Mouse (Mus musculus) liver, embryonic 14.5 days (tissue): Measurements from ENCODE around the gene Frmd5. TPM values are rescaled to one million over a fixed set of nuclear protein-coding genes. Genes with fewer than 3 reads are reported as not detected.

Experiments
- ATAC-seq: fragments of 200-750 bp; cut with Nextera tagmentation; 2 replicates; pipeline ENCODE4 v1.8.0; 2017; ENCODE audit warnings: moderate number of reproducible peaks, mild to moderate bottlenecking, moderate library complexity; ENCODE audit not compliant: insufficient read depth
- DNase-seq, 3 experiments: peaks; one replicate each; pipeline ENCODE4 v3.0.0-alpha.2; 2012 to 2013; ENCODE audit warnings: low read depth in 3 of 3, low spot score in 3 of 3
- H3K27ac ChIP-seq: fragments of 300-500 bp; sonication (generic); 2 replicates; pipeline ENCODE4 v1.5.1; 2014; ENCODE audit warnings: moderate library complexity, mild to moderate bottlenecking, control low read depth, inconsistent platforms
- H3K27me3 ChIP-seq: fragments of 300-500 bp; sonication (generic); 2 replicates; pipeline ENCODE4 v1.6.1; 2014; ENCODE audit warnings: mild to moderate bottlenecking, low read length, moderate library complexity; ENCODE audit not compliant: control insufficient read depth, insufficient read depth
- H3K36me3 ChIP-seq: fragments of 300-500 bp; sonication (generic); replicated peaks from 2 replicates; pipeline ENCODE4 v1.6.1; 2014; ENCODE audit warnings: low read depth; ENCODE audit not compliant: control insufficient read depth, insufficient read depth
- H3K4me1 ChIP-seq, 2 experiments: fragments of 200-500 bp in 1 of 2; fragments of 300-500 bp in 1 of 2; sonication (generic) in 1 of 2; replicated peaks; 2 replicates each; pipeline ENCODE4 v1.6.1; 2012 to 2014; ENCODE audit warnings: antibody characterized with exemption in 1 of 2, inconsistent platforms in 1 of 2, low read length in 1 of 2; ENCODE audit not compliant: control insufficient read depth in 2 of 2, insufficient read depth in 2 of 2
- H3K4me2 ChIP-seq: fragments of 300-500 bp; sonication (generic); 2 replicates; pipeline ENCODE4 v1.6.1; 2014; ENCODE audit warnings: low read depth, mild to moderate bottlenecking, control low read depth, moderate library complexity
- H3K4me3 ChIP-seq, 2 experiments: fragments of 200-500 bp in 1 of 2; fragments of 300-500 bp in 1 of 2; sonication (generic) in 1 of 2; 2 replicates each; pipeline ENCODE4 v1.5.1; 2012 to 2014; ENCODE audit warnings: low read depth in 2 of 2, low read length in 2 of 2, mild to moderate bottlenecking in 2 of 2, control low read depth in 1 of 2, inconsistent platforms in 1 of 2, moderate library complexity in 1 of 2; ENCODE audit not compliant: insufficient read depth in 1 of 2
- H3K9ac ChIP-seq: fragments of 300-500 bp; sonication (generic); replicated peaks from 2 replicates; pipeline ENCODE4 v1.6.1; 2014; ENCODE audit warnings: mild to moderate bottlenecking, control low read depth, moderate library complexity
- H3K9me3 ChIP-seq: fragments of 300-500 bp; sonication (generic); 2 replicates; pipeline ENCODE4 v1.6.1; 2016; ENCODE audit warnings: low read length, mixed read lengths; ENCODE audit not compliant: control insufficient read depth
- CTCF ChIP-seq: IDR thresholded peaks from 2 replicates; pipeline ENCODE4 v1.5.1; 2016; ENCODE audit warnings: antibody characterized with exemption, low read depth, control low read depth
- EP300 ChIP-seq: IDR thresholded peaks from 2 replicates; pipeline ENCODE4 v1.6.1; 2016; ENCODE audit warnings: antibody characterized with exemption, low read depth
- WGBS: fragments of 180-500 bp; shearing (Covaris S2); extraction: QIAGEN DNeasy Blood & Tissue Kit; methylation state at CpG from one replicate; pipeline ENCODE4 v1.1.7; 2014; ENCODE audit not compliant: insufficient replicate concordance; 5-methylcytosine and 5-hydroxymethylcytosine counted together
- polyA plus RNA-seq, 2 experiments: library from polyadenylated mRNA; depleted of rRNA in 1 of 2; stranded (reverse) in 1 of 2; unstranded in 1 of 2; fragments of >200 nt; fragmentation: Nextera tagmentation in 1 of 2; extraction: Ambion mirVana in 1 of 2; gene quantifications; 2 replicates each; pipeline versions ENCODE4 v1.2.1 to v1.2.3; 2012 to 2014

The Frmd5 gene
- polyA plus RNA-seq, 2 experiments, result 0.06 to 0.12 TPM

- DNase-seq, result no peak
- H3K4me1 ChIP-seq, result no peaks in the 10 kb centered on the region; a peak in 1 of 4 replicates
- no peak for ATAC-seq
- no peaks in the 10 kb centered on the region for H3K36me3 ChIP-seq
- no peak overlapping the region for H3K4me3 ChIP-seq
- TF ChIP-seq EP300 (no peak), CTCF (no peak)
- no peaks in the 10 kb centered on the region for H3K27me3 ChIP-seq
- no peak overlapping the region for H3K27ac ChIP-seq
- WGBS, result 65% methylated on average over 8 of the region's 8 CpGs
- H3K9ac ChIP-seq, result no peak overlapping the region
- H3K4me2 ChIP-seq, result no peak overlapping the region
- H3K9me3 ChIP-seq, result no peaks in the 10 kb centered on the region
These were observed 83.1 kb downstream of the Frmd5 start for GRCm38 (mm10) chr2:121723796-121724195.

GRCm38 (mm10) chr2:121719000-121719399 is 87.9 kb downstream of the Frmd5 start:
- Histone ChIP-seq H3K4me1 (no peaks in the 10 kb centered on the region), H3K27ac (no peak overlapping the region), H3K4me2 (no peak overlapping the region), H3K9me3 (no peaks in the 10 kb centered on the region), H3K4me3 (no peak overlapping the region), H3K27me3 (no peaks in the 10 kb centered on the region), H3K36me3 (no peaks in the 10 kb centered on the region), H3K9ac (no peak overlapping the region)
- TF ChIP-seq EP300, result no peak
- TF ChIP-seq CTCF, result no peak
- ATAC-seq (no peak), DNase-seq (no peak)
- WGBS, result 72% methylated on average over 6 of the region's 6 CpGs

- 31% methylated on average over 3 of the region's 3 CpGs for WGBS
- no peak for TF ChIP-seq EP300
- TF ChIP-seq CTCF, result no peak
- no peak overlapping the region for H3K4me2 ChIP-seq
These were observed 89.8 kb downstream of the Frmd5 start for GRCm38 (mm10) chr2:121717133-121717532.

GRCm38 (mm10) chr2:121713567-121713966 is 93.3 kb downstream of the Frmd5 start:
- no peak for ATAC-seq
- no peaks in the 10 kb centered on the region for H3K36me3 ChIP-seq
- no peak overlapping the region for H3K4me2 ChIP-seq
- no peak overlapping the region for H3K4me3 ChIP-seq
- WGBS, result 57% methylated on average over 4 of the region's 4 CpGs
- DNase-seq, result no peak
- no peaks in the 10 kb centered on the region for H3K9me3 ChIP-seq
- no peaks in the 10 kb centered on the region for H3K27me3 ChIP-seq
- H3K9ac ChIP-seq, result no peak overlapping the region
- H3K27ac ChIP-seq, result no peak overlapping the region
- H3K4me1 ChIP-seq, result peaks cover 2 to 6% of the 10 kb centered on the region in 2 experiments; a peak in 2 of 4 replicates
- TF ChIP-seq EP300 (no peak), CTCF (no peak)

More at GRCm38 (mm10) chr2:121717133-121717532, 89.8 kb downstream of the Frmd5 start:
- Histone ChIP-seq H3K27ac (no peak overlapping the region), H3K4me3 (no peak overlapping the region), H3K4me1 (no peaks in the 10 kb centered on the region), H3K27me3 (no peaks in the 10 kb centered on the region), H3K9me3 (no peaks in the 10 kb centered on the region), H3K9ac (no peak overlapping the region), H3K36me3 (no peaks in the 10 kb centered on the region)
- ATAC-seq, result no peak
- no peak for DNase-seq

GRCm38 (mm10) chr2:121711748-121712384 is 95.0 kb downstream of the Frmd5 start:
- no peak for TF ChIP-seq CTCF
- no peak for TF ChIP-seq EP300
- no peaks in the 10 kb centered on the region for H3K9me3 ChIP-seq
- 17% methylated on average over 9 of the region's 9 CpGs for WGBS
- H3K4me1 ChIP-seq, result peaks cover 2 to 6% of the 10 kb centered on the region in 2 experiments; a peak in 2 of 4 replicates
- peak in 1 of 3 experiments; percentile 13 for DNase-seq
- no peaks in the 10 kb centered on the region for H3K27me3 ChIP-seq
- H3K9ac ChIP-seq, result no peak overlapping the region
- no peaks in the 10 kb centered on the region for H3K36me3 ChIP-seq
- peak overlapping the region; percentile 22; the same call in 1 of the 2 replicates for H3K4me2 ChIP-seq
- no peak overlapping the region for H3K27ac ChIP-seq
- H3K4me3 ChIP-seq, result no peak overlapping the region
- peak; percentile 52; the same call in 1 of the 2 replicates for ATAC-seq
